Mouse (Mus musculus) c-Kit-positive CD71-negative TER-119-negative erythroid progenitor cells, embryonic 14.5 days (primary cell): Measurements from ENCODE around the gene Terf2ip.

Experiments
- DNase-seq: peaks from one replicate; pipeline ENCODE4 v3.0.0-alpha.2; 2013; ENCODE audit warnings: low read depth

Gene Terf2ip

GRCm38 (mm10) chr8:112009558-112009957 lies 1.6 kb upstream of the Terf2ip start:
- no peak for DNase-seq

DNA sequence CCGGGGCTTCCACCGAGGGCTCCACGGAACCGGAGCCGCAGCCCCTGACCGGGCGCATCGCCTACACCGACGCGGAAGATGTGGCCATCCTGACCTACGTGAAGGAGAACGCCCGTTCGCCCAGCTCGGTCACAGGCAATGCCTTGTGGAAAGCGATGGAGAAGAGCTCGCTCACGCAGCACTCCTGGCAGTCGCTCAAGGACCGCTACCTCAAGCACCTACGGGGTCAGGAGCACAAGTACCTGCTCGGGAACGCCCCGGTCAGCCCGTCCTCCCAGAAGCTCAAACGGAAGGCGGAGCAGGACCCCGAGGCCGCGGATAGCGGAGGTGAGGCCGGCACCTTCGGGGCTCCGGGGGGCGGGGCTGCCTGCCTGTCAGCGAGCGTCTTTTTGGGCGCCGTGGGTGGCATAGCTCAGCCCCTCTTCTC lies 631 bp downstream of the Terf2ip start:
- no peak for DNase-seq

DNA sequence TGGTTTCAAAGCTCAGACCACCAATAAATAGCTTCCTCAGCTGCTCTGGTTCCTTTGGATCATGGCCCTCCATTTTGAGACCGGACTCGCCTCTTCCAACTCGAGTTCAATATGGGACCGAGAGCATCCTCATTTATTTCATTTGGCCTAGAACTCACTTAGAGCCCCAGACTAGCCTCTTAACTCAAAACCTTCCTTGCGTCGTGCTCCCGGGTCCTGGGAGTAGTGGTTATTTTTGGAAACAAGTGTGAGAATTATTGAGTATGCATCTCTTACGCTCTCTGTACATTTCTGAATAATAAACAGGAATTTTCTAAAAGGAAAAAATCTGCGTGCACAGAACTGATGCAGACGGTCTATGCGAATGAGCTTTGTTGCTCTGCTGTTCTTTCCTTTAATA lies 3.7 kb downstream of the Terf2ip start, which contains the start of gene Gm6793:
TSS of gene Gm6793 (minus strand) at position 101 of the 400 bp plus-strand sequence.
- DNase-seq: no peak

- no peak for DNase-seq
Measured at GRCm38 (mm10) chr8:112029455-112029854, 18.3 kb downstream of the Terf2ip start.

DNA sequence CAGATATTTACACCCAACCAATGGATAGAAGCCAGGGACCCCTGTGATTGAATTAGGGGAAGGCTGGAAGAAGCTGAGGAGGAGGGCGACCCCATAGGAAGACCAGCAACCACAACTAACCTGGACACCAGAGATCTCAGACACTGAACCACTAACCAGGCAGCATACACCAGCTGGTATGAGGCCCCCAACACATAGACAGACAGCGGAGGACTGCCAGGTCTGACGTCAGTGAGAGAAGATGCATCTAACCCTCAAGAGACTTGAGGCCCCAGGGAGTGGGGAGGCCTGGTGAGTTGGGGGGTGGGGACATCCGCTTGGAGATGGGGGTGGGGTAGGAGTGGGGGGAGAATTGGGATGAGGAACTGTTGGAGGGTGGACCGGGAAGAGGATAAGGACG lies 19.5 kb downstream of the Terf2ip start:
- DNase-seq: no peak

- no peak for DNase-seq
Measured at GRCm38 (mm10) chr8:112033071-112033470, 21.9 kb downstream of the Terf2ip start.

DNA sequence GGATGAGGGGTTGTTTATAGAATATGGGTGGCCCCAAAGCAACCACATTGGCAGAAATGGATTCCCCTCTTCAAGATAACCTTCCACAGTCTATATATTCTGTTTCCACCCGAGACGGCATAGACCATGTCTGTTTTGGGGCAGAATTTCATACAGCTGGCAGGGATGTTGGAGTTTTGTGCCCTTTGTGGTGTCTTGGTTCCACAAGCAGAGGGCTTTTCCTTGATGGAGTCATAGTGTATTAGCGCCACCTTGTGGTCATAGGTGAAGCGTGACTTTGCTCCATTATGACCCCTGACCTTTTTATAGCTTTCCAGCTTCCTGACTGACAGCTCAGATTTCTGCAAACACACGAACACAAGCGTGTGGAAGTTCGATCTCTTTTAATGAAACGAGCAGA lies 23.4 kb downstream of the Terf2ip start:
- peak; percentile 40 for DNase-seq

DNA sequence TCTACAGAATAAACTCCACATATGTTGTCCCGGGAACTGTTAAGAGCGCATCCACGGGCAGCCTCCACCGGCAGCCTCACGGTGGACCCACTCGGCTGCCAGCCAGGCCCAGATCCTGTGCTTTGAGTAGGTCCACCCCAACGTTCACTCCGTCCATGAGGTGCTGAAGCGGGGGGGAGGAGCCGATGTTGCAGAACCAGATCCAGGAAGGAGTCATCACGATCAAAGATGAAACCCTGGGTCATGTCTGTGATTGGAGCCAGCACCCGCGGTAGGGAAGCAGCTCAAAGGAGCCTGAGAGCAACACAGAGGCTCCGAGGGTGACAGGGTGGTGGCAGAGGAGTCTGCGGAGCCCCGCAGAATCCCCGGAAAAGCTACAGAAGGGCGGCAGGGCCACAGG lies 26.3 kb downstream of the Terf2ip start:
- DNase-seq: no peak

DNA sequence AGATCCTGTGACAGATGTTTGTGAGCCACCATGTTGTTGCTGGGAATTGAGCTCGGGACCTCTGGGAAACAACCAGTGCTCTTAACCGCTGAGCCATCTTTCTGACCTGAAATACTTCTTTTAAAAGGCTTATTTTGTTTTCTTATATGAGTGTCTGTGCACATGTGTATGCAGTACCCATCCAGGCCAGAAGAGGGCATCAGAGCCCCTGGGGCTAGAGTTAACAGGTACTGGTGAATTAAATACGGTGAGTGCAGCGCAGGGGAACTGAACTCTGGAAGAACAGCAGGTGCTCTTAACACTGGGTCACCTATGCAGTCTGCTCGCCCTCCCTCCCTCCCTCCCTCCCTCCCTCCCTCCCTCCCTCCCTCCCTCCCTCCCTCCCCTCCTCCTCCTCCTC lies 34.0 kb downstream of the Terf2ip start:
- peak; percentile 8 for DNase-seq

DNA sequence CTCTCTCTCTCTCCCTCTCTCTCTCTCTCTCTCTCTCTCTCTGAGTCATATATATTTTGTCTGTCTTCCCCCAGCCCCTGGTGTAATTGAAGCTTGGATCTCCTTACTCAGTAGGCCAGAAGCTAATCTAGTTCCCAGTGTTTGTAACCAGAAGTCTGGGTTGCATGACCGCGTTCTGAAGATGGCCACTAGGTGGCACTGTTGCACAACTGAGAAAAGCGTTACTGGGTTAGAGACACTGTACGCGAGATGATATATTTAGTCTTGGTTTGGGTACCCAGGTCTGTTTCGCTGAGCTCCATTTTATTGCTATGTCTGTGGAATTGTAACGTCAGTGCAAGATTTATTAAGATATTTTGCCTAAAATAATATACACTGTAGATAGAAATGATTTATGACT lies 34.7 kb downstream of the Terf2ip start:
- peak; percentile 78 for DNase-seq

- DNase-seq: no peak
Measured at GRCm38 (mm10) chr8:112048293-112048692, 37.1 kb downstream of the Terf2ip start.

GRCm38 (mm10) chr8:112049984-112050383 lies 38.8 kb downstream of the Terf2ip start:
- no peak for DNase-seq

GRCm38 (mm10) chr8:112051537-112051936 lies 40.3 kb downstream of the Terf2ip start:
- DNase-seq: no peak

DNA sequence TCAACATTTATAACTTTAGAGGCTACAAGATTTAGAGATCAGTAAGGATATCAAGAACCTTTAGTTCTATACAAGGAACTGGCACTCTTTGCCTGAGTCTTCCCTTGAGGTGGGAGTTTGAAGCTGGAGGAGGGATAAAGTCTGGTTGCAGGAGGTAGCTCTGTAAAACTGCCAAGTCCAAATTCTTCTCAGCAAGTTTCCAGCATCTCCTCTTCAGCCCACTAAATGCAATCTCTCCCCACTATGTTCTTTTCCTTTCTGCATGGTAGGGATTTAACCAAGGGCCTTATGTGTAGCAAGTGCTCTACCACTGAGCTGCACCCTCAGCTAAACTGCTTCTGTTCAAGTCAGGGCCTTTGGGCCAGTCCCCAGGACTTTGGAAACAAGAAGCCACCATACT lies 43.3 kb downstream of the Terf2ip start:
- no peak for DNase-seq

GRCm38 (mm10) chr8:112061372-112061771 lies 50.2 kb downstream of the Terf2ip start:
- peak; percentile 35 for DNase-seq
